Mouse (Mus musculus) bone marrow macrophage, adult 2 months (primary cell): ENCODE measurements around the gene E2f7.

Experiments used
- CTCF ChIP-seq: IDR thresholded peaks from 2 replicates; pipeline ENCODE4 v1.5.1; 2012; ENCODE audit warnings: low read depth, mild to moderate bottlenecking, low read length, moderate library complexity
- POLR2A ChIP-seq: IDR thresholded peaks from 2 replicates; pipeline ENCODE4 v1.6.1; 2012; ENCODE audit warnings: mild to moderate bottlenecking, low read depth, low read length, borderline replicate concordance

DNA sequence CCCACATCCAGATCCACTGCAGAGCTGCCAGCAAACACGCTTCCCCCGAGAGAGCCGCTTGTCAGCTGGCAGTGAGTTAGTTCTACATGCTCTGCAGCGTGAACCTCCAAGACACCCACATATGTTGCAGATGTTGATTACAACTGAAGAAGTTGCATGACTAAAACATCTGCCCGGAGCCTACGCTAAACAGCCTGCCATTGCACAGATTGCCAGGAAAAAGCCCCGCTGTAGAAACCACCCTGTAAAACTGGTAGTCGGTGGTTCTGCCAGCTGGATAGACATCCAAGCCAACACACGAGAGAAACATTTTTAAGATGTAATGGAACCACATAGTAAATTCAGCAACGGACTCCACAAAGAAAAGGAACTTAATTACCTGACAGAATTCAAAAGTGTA lies 24.3 kb downstream of the E2f7 start:
- TF ChIP-seq POLR2A: no peak
- no peak for TF ChIP-seq CTCF
